Comparison of ENCODE assay signal across 9 mouse cellular contexts in genomic region chr16:16584409-16585032, GRCm38 (mm10). TPM values are rescaled to one million over a fixed set of nuclear protein-coding genes. Genes with fewer than 3 reads are reported as not detected.
DNase-seq lines count a peak whose midpoint lies in the region; ATAC-seq and TF ChIP-seq lines count a peak whose summit lies in the region.
"Had no signal": no experiment of that assay in that cellular context is flagged by ENCODE, and none has a peak within 500 bp of the region (broad histone marks: within the 10 kb centered on the region; RNA-seq: fewer than 3 reads in every experiment).

No protein-coding gene starts in this region.

- H3K9ac ChIP-seq in ES-E14 (ENCODE audit: insufficient read depth, low read depth, low read length, poor library complexity, severe bottlenecking), result no peak overlapping the region
- H3K9ac ChIP-seq in forebrain, embryonic 13.5 days, result no peak overlapping the region
- H3K9ac ChIP-seq in lung, postnatal 0 days (replicated peaks; ENCODE audit: low read depth), result no peak overlapping the region
- H3K9ac ChIP-seq: heart, embryonic 13.5 days had no signal

- H3K9me3 ChIP-seq in ES-E14 (ENCODE audit: control insufficient read depth, insufficient read depth, low read depth, low read length), result no peaks in the 10 kb centered on the region
- no peaks in the 10 kb centered on the region for H3K9me3 ChIP-seq in forebrain, embryonic 13.5 days (replicated peaks)
- H3K9me3 ChIP-seq in lung, postnatal 0 days (ENCODE audit: low read length), result no peaks in the 10 kb centered on the region
- H3K9me3 ChIP-seq: heart, embryonic 13.5 days had no signal

- in situ Hi-C loops in ES-E14 (cut with MboI; ENCODE audit: low sequenced_read_pairs in 2 of 2, unreplicated experiment in 2 of 2), result loop anchor here in 1 of 2 experiments (10.0 kb wide), 1 partner anchor 380 kb away; no protein-coding TSS in a partner anchor

- H3K4me3 ChIP-seq in ES-E14 (ENCODE audit: insufficient read depth in 1 of 2, low read depth in 1 of 2, low read length in 2 of 2, poor library complexity in 1 of 2, severe bottlenecking in 1 of 2), result no peak overlapping the region
- H3K4me3 ChIP-seq in forebrain, embryonic 13.5 days, result no peak overlapping the region
- H3K4me3 ChIP-seq in lung, postnatal 0 days (ENCODE audit: low read depth, low read length), result no peak overlapping the region
- H3K4me3 ChIP-seq: heart, embryonic 13.5 days had no signal

- H3K27me3 ChIP-seq in forebrain, embryonic 13.5 days, result no peaks in the 10 kb centered on the region
- H3K27me3 ChIP-seq in lung, postnatal 0 days (replicated peaks; ENCODE audit: insufficient read depth, low read length), result no peaks in the 10 kb centered on the region
- H3K27me3 ChIP-seq: heart, embryonic 13.5 days had no signal

- no peak overlapping the region for H3K27ac ChIP-seq in ES-E14 (ENCODE audit: insufficient read depth, low read depth, low read length, poor library complexity, severe bottlenecking)
- no peak overlapping the region for H3K27ac ChIP-seq in forebrain, embryonic 13.5 days
- H3K27ac ChIP-seq in lung, postnatal 0 days (ENCODE audit: low read length), result no peak overlapping the region
- H3K27ac ChIP-seq: heart, embryonic 13.5 days had no signal

- peaks cover 0 to 2% of the 10 kb centered on the region in 2 experiments; a peak in 1 of 4 replicates for H3K4me1 ChIP-seq in ES-E14 (ENCODE audit: control insufficient read depth in 2 of 2, insufficient read depth in 2 of 2, low read length in 2 of 2, poor library complexity in 1 of 2)
- H3K4me1 ChIP-seq in forebrain, embryonic 13.5 days, result peaks cover 3% of the 10 kb centered on the region; the same call in 1 of the 2 replicates
- H3K4me1 ChIP-seq in lung, postnatal 0 days (ENCODE audit: insufficient read depth, low read depth, low read length), result no peaks in the 10 kb centered on the region
- H3K4me1 ChIP-seq: heart, embryonic 13.5 days had no signal

- peak; percentile 92 for TF ChIP-seq CTCF in lung, postnatal 0 days (IDR thresholded peaks at IDR 0.05)

- no peak overlapping the region for H3K4me2 ChIP-seq in forebrain, embryonic 13.5 days
- H3K4me2 ChIP-seq in lung, postnatal 0 days (replicated peaks; ENCODE audit: low read depth, low read length), result no peak overlapping the region
- H3K4me2 ChIP-seq: heart, embryonic 13.5 days had no signal

- 78% methylated on average over 4 of the region's 4 CpGs for WGBS in forebrain, embryonic 13.5 days
- 53% methylated on average over 4 of the region's 4 CpGs for WGBS in lung, postnatal 0 days

- TF ChIP-seq EP300 in lung, postnatal 0 days (IDR thresholded peaks at IDR 0.05), result no peak

- H3K36me3 ChIP-seq in ES-E14 (ENCODE audit: control insufficient read depth, insufficient read depth, low read length, poor library complexity, severe bottlenecking), result no peaks in the 10 kb centered on the region; the same call in 1 of the 2 replicates
- H3K36me3 ChIP-seq in forebrain, embryonic 13.5 days (ENCODE audit: poor library complexity, severe bottlenecking), result no peaks in the 10 kb centered on the region
- H3K36me3 ChIP-seq in lung, postnatal 0 days (ENCODE audit: insufficient read depth, low read length), result no peaks in the 10 kb centered on the region
- H3K36me3 ChIP-seq: heart, embryonic 13.5 days had no signal

- peak; percentile 86 for DNase-seq in ES-E14 (ENCODE audit: low read depth, low spot score)
- DNase-seq in c-Kit-positive CD71-negative TER-119-negative erythroid progenitor cells, embryonic 14.5 days (ENCODE audit: low read depth), result peak; percentile 71
- DNase-seq in heart, postnatal 36 days, result peak; percentile 70 to 73
- DNase-seq in layer of hippocampus, adult 18-20 months (ENCODE audit: low spot score in 2 of 2), result peak; percentile 35 to 82
- peak; percentile 79 for DNase-seq in lung, postnatal 0 days (ENCODE audit: low spot score)
- DNase-seq in ovary, postnatal 36 days (ENCODE audit: low spot score), result peak; percentile 67
- DNase-seq in thymus, postnatal 25 days, result peak; percentile 59

- intact Hi-C loops in heart, postnatal 36 days (cut with DNase I), result loop anchor here (5.0 to 10.0 kb wide), 5 partner anchors 52 to 382 kb away; partner anchors contain the start of gene Yars2

- ATAC-seq in forebrain, embryonic 13.5 days, result peak; percentile 94
- ATAC-seq in lung, postnatal 0 days, result peak; percentile 55

TF ChIP-seq in ES-E14, 5 proteins besides CTCF, POLR2A, EP300 and RAD21:
- TF ChIP-seq CHD2 (IDR thresholded peaks at IDR 0.05; ENCODE audit: low read depth, low read length) (no peak), MAFK (IDR thresholded peaks at IDR 0.05; ENCODE audit: insufficient read depth, low read depth, low read length) (no peak), ZC3H11A (IDR thresholded peaks at IDR 0.05; ENCODE audit: borderline replicate concordance, low read depth, low read length) (peak; percentile 94)

RNA-seq across cellular contexts. Expression of gene Fgd4, which starts 15.8 kb away (rescaled TPM):
- 34.9 and 45.2 TPM in 2 replicates for total RNA-seq in ES-E14 (2012; rRNA removed)
- 28.9 and 30.0 TPM in 2 replicates for polyA plus RNA-seq in forebrain, embryonic 13.5 days (2015; fragmentation: Nextera tagmentation; extraction: Ambion mirVana)
- 10 to 100 TPM; 42.6 to 52.5 TPM for total RNA-seq in heart, postnatal 36 days (2021)
- 10 to 100 TPM; 46.4 to 50.1 TPM for total RNA-seq in layer of hippocampus, adult 18-20 months (2021)
- polyA plus RNA-seq in lung, postnatal 0 days (2015; fragmentation: Nextera tagmentation; extraction: Ambion mirVana), result 4.0 and 4.6 TPM in 2 replicates
